ENCODE assay signal across 24 mouse cellular contexts in the genomic region with DNA sequence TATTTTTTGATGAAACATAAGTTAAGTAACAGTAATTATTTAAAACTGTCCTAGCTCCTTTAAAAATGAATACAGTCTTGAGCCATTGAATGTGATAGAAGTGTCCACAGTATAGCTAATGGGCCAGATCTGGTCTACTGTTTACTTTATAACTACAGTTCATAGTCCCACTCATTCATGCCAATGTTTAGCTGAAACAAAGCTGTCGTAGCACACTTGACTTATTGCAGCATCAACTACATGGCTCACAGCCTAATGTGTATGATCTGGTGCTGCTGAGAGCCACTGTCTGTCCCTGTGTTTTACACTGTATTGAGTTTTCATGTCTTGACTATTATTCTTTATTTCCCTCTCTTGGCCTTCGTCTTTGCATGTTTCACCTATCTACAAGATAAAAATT.
"Had no signal": no experiment of that assay in that cellular context is flagged by ENCODE, and none has a peak within 500 bp of the region (broad histone marks: within the 10 kb centered on the region; RNA-seq: fewer than 3 reads in every experiment).

No protein-coding gene starts in this region.

- H3K4me3 ChIP-seq: gastrocnemius, adult 2 months; heart, embryonic 10.5 days; heart, embryonic 12.5 days; hindbrain, embryonic 10.5 days; hindbrain, embryonic 12.5 days; intestine, embryonic 15.5 days; layer of hippocampus, adult 2 months; left cerebral cortex, adult 2 months; limb, embryonic 10.5 days; limb, embryonic 12.5 days had no signal

- H3K27ac ChIP-seq: gastrocnemius, adult 2 months; heart, embryonic 10.5 days; hindbrain, embryonic 10.5 days; hindbrain, embryonic 12.5 days; hindbrain, embryonic 14.5 days; intestine, embryonic 15.5 days; left cerebral cortex, adult 2 months; limb, embryonic 10.5 days; limb, embryonic 12.5 days had no signal

- H3K36me3 ChIP-seq: heart, embryonic 10.5 days; heart, embryonic 12.5 days; hindbrain, embryonic 10.5 days; hindbrain, embryonic 12.5 days; intestine, embryonic 15.5 days; limb, embryonic 10.5 days; limb, embryonic 12.5 days had no signal

- H3K9ac ChIP-seq: heart, embryonic 12.5 days; hindbrain, embryonic 12.5 days; hindbrain, embryonic 14.5 days; intestine, embryonic 15.5 days; limb, embryonic 12.5 days had no signal

- H3K4me1 ChIP-seq: heart, embryonic 10.5 days; heart, embryonic 12.5 days; hindbrain, embryonic 10.5 days; hindbrain, embryonic 12.5 days; intestine, embryonic 15.5 days; limb, embryonic 10.5 days; limb, embryonic 12.5 days had no signal

- H3K4me2 ChIP-seq: heart, embryonic 12.5 days; hindbrain, embryonic 12.5 days; hindbrain, embryonic 14.5 days; intestine, embryonic 15.5 days; limb, embryonic 12.5 days had no signal

- H3K9me3 ChIP-seq: heart, embryonic 10.5 days; heart, embryonic 12.5 days; hindbrain, embryonic 10.5 days; hindbrain, embryonic 12.5 days; intestine, embryonic 15.5 days; limb, embryonic 10.5 days; limb, embryonic 12.5 days had no signal

- ATAC-seq: hindbrain, embryonic 16.5 days; inflammation-experienced regulatory T-cells, adult 6 months; intestine, embryonic 15.5 days; intestine, postnatal 0 days had no signal

- DNase-seq: gastrocnemius, adult 2 months; gastrocnemius, postnatal 10 days; gastrocnemius, postnatal 25 days; heart, adult 18-20 months; heart, postnatal 10 days; heart, postnatal 4 days; kidney, adult 18-20 months; kidney, adult 8-10 months; kidney, postnatal 10 days; kidney, postnatal 25 days; kidney, postnatal 4 days had no signal

- H3K27me3 ChIP-seq: heart, embryonic 12.5 days; hindbrain, embryonic 12.5 days; intestine, embryonic 15.5 days; limb, embryonic 12.5 days had no signal
